Mouse (Mus musculus) cerebellum, postnatal 25 days (tissue): ENCODE results near the gene Ankrd61.

Experiments used
- DNase-seq, 2 experiments: peaks; one replicate each; pipeline ENCODE4 v3.0.0; 2021; ENCODE audit warnings: mixed read lengths in 2 of 2

Gene Ankrd61

DNA sequence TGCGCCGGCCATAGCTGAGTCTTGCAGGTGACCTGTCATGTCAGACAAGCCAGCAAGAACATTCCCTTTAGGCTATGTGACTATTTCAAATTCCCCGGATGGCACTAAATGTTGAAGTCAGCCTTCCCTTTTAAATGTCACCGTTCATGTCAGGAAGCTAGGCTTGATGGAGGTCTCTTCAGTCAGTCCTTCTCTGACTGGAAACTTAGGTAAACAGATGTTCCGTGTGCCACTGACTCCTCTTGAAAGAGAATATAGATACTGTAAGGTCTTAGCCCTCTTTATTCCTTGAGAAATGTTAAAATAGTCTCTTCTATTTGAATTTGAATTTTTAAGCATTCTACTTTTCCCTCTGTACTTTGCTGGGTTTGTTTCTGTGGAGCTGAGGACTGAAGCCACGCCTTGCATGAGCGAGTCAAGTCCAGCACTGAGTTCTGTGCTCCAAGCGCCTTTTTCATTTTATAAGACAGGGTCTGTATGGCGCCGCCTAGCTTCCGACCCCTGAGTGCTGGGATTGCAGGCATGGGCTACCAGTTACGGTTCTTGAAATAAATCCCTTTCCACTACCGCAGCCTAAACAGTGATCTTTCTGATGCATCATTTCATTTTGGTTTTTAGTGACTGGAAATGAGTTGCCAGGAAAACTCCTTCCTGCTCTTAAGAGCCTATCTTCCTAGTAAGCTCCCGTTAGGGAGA is at the start of gene Ankrd61:
TSS of gene Ankrd61 (minus strand) at position 51 of the 696 bp plus-strand sequence.
- no peak for DNase-seq

DNA sequence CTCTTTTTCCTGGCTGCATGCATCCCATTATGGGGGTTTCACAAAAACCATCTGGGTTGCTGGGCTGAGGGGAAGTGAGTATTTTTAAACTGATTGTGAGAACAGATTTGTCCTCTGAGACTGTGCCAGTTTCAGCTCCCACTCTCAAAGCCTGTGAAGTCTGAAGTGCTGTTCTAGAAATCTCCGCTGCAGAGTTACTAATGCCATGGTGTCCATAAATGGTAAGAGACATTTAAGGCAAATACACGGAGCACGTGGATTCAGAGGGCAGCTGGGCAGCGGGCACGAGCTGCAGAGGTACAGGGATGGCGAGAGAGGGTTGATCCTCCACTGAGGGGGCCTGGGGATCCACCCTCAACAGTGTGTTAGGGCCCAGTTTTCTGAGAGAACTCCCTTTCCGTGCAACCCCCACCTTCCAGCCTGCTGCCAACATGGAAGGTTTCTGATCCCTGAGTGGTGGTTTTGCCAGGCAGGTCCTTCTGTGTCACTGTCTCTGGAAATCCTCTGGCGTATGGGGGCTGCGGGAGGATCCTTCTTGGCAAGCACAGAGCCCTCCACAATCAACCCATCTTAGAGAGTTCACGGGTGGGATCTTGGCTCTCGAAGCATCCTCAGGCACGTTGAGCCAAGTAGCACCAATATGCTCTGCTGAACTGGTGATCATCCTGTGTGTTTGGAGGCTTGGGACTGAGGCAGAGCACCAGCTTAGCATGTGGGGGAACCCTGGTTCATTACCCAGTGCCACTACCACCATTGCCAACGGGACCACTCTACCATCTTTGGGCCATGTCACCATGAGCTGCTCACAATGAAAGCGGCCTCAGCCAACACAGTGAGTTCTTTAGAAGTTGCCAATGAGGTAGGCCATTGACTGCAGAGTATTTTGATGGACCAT is 46.0 kb upstream of the Ankrd61 start:
- no peak for DNase-seq

DNA sequence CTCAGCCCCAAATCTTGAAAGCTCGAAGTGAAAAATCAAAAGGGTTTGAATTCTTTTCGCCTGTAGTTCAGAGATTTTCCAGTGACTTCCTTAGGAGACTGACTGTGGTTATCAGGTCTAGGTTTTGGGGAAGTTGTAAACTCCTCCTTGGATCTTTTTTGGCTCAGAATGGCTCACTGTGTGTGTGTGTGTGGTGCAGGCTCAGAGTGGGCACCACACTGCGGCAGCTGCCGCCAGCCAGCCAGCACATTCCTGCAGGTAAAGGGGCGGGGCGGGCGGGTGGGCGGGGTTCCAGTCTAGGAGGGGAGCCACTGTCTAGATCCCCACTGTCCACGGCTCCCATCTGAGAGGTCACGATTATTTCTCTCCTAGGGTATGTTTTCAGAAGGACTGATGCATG is 44.1 kb upstream of the Ankrd61 start:
- no peak for DNase-seq

DNA sequence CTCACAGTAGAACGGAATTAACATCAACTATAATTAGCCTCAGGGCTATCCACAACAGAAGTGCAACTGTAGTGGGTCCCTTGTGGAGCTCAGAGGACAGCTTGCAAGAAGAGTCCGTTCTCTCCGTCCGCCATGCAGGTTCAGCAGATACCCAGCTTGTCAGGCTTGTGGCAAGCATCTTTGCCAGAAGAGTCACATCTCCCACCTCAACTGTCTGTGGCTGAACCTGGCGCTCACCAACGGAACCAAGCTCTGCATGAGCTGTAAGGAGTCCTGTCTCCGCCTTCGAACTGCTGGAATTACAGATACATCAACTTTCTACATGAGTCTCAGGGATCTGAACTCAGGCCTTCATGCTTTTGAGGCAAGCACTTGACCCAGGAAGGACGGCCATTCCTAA is 38.7 kb upstream of the Ankrd61 start:
- DNase-seq: no peak

DNA sequence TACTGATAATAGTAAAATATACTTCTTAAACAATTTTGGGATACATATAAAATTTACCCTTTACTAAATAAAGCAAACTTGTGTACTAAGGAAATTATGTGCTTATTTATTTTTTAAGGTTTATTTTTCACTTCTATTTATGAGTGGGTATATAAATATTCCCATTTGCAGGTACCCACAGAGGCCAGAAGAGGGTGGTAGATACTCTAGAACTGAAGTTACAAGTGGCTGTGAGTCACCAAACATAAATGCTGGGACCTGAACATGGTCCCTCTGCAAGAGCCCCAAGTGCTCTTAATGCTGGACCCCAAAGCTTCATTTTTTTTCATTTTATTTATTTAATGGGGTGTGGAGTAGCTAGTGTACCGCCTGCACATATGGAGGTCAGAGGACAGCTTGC is 36.4 kb upstream of the Ankrd61 start:
- no peak for DNase-seq

DNA sequence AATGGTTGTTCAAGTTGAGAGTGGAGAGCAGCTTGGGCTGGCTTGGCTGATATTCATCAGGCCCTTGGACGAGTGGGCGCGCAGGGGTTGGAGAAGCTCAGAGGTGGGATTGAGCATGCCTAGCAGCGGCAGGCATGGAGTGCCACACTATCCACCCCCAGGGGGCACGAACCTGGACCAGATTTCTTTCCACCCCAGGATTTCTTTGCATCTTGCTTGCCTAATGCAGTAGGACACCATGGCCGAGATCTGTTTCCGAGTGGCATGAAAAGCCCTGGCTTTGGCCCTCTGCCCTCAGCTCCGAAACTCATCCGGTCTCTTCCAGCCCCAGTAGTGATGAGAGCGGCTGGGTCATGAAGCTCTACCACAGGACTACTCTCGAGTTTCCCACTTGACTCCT is 35.9 kb upstream of the Ankrd61 start:
- DNase-seq: peak in 1 of 2 experiments; percentile 32

DNA sequence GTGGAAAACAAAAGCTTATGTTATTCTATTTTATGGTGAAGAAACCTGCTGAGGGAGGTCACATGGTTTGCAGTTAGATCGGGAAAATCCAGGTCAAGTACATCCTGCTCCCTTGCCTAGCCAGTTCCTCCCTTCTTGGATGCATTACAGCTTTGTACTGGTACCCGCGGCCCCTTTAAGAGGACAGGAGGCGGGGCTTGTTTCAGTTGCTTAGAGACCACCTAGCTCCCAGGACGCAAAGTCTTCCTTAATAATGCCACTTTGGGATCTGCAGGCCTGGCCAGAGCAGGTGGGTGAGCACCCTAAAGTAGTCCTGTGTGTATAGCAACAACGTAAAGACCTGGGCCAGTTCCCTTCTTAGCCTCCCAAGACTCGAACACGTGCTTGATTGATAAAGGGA is 35.3 kb upstream of the Ankrd61 start, which contains the start of gene Rsph10b:
TSS of gene Rsph10b (plus strand) at position 205 of the 400 bp plus-strand sequence.
- peak in 1 of 2 experiments; percentile 18 for DNase-seq

DNA sequence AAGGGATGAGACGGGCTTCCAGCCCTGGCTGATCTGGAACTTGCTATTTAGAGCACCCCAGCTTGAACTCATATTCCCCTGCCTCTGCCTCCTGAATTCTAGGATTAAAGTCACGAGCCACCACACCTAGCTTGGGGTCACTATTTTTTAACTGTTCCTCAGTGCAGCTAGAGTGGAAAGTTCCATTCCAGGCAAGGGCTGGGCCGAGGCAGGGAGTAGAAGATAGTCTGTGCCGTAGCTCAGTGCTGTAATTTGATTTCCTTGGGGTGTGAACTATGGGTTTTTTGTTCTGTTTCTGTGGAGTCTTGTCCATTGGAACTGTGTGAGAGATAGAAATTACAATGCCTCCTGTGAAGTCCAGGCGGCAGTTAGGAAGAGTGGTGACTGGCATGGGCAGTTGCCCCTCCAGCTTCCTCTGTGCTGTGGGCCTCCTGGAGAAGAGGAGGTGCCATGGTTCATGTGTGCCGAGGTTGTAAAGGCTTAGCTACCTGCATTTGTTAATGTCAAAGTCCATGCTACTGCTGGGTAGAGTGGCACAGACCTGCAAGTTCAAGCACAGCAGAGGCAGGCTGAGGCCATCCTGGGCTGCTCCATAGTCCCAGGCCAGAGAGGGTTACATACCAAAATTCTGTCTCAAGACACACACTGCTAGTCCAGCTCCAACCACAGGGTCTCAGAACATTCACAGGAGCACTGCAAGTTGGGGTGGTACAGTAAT is 34.5 kb upstream of the Ankrd61 start:
- no peak for DNase-seq

DNA sequence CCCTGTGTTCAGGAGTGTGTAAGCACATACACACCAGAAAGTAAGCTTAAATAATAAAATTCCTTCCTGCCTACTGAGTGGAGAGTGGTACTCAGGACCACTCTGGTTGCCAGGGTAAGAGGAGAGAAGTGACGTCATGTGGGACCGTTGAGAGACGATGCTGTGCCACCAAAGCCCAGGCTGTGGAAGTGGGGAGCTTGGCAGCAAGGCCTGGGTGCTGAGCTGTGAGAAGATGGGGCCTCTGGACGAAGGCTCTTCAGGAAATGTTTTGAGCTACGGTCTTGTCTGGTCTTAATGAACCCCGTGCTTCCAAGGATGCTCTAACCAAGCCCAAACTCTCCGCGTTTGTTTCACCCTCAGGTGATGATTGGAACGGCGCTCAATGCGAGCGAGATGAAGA is 33.2 kb upstream of the Ankrd61 start:
- DNase-seq: no peak

DNA sequence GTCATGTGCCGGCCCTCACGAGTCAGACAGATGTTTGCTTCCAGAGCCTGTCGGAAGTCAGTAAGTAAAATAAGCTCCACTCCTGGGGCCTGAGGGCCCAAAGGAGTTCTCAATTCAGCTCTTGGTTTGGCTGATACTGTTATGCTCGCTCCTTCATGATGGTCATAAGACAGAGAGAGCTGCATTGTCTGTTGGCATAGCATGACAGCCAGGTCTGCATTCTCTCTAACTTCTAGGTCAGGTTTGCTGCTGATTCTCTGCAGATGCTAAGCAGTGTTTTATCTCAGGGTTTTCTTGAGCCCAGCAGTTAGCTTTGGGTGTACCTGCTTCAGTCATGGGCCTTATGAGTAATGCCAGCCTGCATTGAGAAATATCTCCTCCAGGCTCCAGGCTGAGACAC is 31.8 kb upstream of the Ankrd61 start:
- DNase-seq: no peak

DNA sequence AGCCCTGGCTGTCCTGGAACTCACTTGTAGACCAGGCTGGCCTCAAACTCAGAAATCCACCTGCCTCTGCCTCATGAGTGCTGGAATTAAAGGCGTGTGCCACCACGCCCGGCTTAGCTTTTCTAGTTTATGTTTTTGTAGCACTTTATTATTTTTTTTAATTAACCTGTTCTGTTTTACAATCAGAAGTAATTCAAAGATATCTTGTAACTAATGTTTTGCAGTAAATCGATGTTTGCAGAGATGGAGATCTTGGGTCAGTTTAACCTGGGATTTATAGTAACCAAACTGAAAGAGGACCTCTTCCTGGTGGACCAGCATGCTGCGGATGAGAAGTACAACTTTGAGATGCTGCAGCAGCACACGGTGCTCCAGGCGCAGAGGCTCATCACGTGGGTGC is 30.4 kb upstream of the Ankrd61 start, which contains the start of gene Gm42421:
TSS of gene Gm42421 (plus strand) at position 301 of the 400 bp plus-strand sequence.
- DNase-seq: no peak

DNA sequence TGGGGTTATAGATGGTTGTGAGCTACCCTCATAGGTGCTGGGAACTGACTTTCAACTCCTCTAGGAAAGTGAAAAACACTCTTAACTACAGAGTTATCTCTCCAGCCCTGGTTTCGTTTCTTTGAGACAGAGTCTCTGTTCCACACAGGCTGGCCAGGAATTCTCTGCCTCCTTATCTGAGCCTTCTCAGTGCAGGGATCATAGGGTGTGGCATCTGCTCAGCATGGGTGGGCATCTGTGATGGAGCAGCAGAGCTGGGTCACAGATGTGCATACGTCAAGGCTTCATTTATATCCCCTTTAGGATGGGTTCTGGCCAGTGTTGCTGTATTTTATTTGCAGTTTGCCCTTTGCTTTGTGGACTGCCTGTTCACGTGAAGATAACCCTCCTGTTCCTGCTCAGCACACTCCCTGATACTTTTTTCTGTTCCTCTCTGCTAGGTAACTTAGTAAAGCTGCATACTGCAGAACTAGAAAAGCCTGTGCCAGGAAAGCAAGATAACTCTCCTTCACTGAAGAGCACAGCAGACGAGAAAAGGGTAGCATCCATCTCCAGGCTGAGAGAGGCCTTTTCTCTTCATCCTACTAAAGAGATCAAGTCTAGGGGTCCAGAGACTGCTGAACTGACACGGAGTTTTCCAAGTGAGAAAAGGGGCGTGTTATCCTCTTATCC is 27.4 kb upstream of the Ankrd61 start:
- DNase-seq: no peak

DNA sequence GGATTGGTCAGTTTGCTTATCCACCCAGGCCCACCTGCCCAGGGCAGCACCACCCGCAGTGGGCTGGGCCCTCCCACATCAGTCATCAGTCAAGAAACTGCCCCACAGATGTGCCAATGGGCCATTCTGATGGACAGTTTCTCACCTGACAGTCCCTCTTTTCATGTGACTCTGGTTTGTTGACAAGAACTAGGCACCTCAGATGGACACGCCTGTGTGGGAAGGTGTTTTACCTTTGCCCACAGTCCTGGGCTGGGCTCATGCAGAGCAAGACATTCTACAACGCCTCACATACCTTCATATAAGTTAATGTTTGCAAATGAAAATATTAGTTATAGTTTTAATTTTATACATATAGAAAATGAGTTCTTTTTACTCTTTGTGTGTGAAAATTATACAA is 20.6 kb upstream of the Ankrd61 start:
- no peak for DNase-seq

DNA sequence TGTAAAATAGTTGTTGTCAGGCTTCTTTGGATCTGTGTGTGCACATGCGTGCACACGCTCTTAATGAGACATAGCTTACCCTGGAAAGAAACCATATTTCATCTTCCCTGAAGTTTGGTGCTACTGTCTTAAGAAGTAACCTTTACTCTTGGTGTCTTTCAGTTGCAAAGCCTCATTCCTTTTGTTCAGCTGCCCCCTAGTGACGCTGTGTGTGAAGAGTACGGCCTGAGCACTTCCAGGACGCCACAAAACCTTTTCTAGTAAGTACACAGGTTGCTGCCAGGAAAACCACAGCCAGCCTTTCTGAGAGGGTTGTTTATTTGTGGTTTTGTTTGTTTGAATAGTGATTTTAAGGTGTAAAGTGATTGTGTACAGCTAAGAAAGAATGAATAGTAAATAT is 19.9 kb upstream of the Ankrd61 start:
- peak in 1 of 2 experiments; percentile 38 for DNase-seq

DNA sequence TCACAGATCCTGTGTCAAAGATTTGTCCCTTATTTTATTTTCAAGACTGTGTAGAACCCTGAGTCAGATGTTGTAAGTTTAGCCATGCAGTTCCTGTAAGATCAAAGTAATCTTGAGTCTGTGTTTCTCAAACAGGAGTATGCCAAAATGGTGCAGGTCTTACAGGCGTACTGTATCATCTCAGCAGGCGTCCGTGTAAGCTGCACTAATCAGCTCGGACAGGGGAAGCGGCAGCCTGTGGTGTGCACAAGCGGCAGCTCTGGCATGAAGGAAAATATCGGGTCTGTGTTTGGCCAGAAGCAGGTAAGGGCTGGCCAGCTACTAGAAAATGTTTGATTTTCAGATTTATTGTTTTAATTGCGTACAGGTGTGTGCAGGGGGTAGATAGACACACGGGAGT is 18.7 kb upstream of the Ankrd61 start:
- DNase-seq: peak in 1 of 2 experiments; percentile 29

DNA sequence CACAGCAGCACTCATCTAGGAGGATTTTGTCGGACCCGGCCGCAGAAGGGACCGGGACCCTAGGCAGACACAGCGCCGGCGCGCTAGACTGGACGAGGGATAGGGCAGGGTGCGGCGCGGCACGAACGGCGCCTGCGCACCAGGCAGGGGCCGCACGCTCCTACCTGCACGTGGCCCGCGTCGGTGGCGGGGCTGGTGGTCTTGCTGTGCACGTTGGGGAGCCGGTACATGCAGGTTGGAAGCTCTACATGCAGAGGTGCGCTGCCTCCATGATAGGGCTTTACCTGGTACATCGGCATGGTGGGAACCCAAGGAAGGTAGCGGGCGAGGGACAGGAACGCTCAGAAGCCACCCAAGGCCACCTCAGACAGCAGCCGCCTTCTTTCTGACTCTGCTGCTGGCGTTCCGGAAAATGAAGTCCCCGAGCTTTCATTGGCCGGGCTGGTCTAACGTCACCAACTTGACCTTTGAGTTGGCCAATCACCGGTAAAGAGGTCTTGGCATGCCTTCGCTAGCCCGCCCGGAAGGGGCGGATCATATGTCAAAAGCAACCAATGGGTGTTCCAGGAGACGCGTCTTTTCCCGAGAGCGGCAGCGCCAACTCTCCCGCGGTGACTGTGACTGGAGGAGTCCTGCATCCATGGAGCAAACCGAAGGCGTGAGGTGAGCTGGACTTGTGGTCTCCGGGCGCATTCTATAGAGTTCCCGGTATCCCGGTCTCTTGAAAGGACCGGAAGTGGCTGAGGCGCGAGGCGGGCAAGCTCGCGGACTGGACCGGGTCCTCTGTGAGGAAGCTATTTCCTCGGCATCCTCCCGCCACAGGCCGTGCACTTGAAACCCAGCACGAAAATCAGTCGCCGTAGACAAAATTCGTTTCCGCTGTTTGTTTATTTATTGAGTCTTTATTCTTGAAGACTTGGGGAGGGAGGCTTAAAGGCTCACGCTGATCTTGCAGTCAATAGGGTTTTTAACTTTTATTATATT is 12.2 kb upstream of the Ankrd61 start, which contains the start of the genes Aimp2 and Pms2:
TSS of gene Aimp2 (minus strand) at position 431 of the 984 bp plus-strand sequence.
TSS of gene Pms2 (plus strand) at position 548 of the 984 bp plus-strand sequence.
- peak; percentile 95 to 96 for DNase-seq

DNA sequence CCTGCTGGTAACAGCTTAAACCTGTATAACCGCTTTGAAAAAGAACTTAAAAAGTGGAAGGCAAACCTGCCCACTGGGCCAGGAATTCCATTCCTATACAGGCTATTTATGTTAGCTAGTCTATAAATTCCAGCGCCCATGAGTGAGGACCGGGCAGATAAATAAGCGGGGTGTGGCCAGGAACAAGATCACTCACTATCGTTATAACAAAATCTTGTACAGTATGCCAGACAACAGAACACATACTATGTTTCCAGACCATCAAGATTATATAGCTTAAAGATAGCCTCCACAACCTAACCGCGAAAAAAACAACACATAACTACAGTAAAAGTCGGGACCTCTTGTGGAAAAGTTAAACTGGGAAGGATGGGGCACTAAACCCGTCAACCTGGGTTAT is 11.4 kb upstream of the Ankrd61 start:
- DNase-seq: no peak

DNA sequence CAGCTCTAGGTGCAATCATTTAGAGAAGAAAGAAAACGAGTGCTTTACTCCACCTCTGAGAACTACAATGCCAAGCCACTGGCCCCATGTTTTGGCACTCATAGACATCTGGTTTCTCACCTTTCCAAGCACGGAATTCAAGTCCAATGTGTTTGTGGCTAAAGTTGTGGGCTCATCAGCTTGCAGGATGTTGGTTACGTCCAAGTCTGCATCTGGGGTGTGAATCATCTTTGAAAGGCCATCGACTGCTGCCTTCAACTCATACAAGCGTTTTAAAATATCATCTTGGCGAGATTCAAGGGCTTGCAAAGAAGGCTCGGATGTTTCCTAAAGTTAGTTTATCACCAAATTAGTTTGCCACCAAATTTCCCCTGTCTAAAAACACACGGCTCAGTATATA is 8.9 kb upstream of the Ankrd61 start:
- no peak for DNase-seq

DNA sequence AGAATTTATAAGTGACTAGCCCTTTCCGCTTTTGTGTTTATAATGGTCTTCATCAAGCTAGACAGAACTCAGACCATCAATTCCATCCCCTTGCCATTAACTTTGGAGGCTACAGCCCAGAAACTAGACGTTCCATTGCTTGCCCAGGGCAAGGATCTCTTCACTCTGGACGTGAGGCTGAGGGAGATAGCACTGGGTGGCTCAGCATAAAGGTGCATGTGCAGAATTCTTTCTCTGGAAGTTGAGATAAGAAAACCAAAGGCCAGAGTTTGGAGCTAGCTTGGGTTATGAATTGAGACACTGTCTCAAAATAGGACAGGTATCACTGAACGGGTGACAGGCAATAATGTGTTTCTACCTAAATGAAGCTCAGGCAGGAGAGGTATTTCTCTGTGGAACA is 6.3 kb upstream of the Ankrd61 start:
- no peak for DNase-seq

DNA sequence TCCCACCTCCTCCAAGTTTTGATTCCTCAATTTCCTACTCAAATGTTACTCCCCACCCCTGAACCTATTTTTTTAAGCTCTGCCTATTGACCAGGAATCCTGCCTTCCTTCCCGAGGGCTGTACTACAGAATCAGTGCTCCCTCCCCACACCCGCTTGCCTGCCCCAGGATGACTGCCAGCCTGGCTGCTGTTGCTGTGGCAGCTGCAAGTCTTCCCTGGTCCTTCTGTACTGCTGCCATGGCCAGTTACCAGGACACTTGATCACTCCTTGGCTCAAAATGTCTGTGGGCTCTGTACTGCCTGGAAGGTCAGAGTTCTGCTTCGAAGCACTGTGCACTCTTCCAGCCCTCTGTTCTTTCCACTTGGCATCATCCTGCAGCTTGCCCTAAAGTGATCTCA is 4.6 kb upstream of the Ankrd61 start:
- DNase-seq: peak in 1 of 2 experiments; percentile 25

DNA sequence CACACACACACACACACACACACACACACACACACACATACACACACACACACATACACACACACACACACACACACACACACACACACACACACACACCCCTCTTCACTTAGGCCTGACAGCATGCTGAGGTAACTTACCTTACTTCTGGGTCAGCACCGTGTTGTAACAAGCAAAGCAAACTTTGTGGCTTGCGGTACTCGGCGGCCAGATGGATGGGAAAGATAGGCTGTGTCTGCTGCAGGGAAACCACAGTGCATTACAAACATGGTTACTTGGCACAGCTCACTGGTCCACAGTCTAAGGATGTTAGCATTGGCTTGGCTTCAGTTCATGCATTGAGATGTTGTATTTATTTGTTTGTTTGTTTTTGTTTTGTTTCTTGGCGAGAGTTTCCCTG is 4.1 kb downstream of the Ankrd61 start:
- no peak for DNase-seq
